Mouse (Mus musculus) naive thymus-derived CD4-positive, alpha-beta T cell, adult 2 months (primary cell): ENCODE measurements around the gene Olfr472.
"Not testable (repeated sequence)": the region's sequence is repeated elsewhere in the genome, so short reads cannot be mapped to it uniquely, and the experiment has no call there.

Experiments
- DNase-seq: peaks from one replicate; pipeline ENCODE4 v3.0.0-alpha.2; 2011; ENCODE audit warnings: low read depth

Gene Olfr472

GRCm38 (mm10) chr7:107897602-107898001 is at the start of gene Olfr472:
Gene Olfr472, plus strand, starts transcription at chr7:107897902.
- DNase-seq: no peak

GRCm38 (mm10) chr7:107930146-107930545 is 32.4 kb downstream of the Olfr472 start, which contains the start of gene Olfr473:
Gene Olfr473, plus strand, starts transcription at chr7:107930446.
- DNase-seq: no peak

DNA sequence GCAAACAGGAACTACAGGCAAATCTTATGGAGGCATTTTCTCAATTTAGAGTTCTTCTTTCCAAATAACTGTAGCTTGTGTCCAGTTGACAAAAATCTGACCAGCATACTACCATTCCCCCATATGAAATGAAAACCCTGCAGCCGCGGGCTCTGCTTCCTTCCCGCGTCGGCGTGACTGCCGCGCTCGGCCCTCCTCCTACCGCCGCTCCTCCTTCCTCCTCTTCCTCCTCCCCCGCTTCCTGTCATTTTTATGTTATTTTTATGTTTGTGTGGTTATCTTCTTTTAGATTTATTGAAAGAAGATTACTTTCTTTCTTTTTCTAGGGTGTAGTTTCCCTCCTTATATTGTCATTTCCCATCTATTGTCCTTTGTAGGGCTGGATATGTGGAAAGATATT is 54.8 kb downstream of the Olfr472 start:
- DNase-seq: not testable (repeated sequence)

GRCm38 (mm10) chr7:107954343-107954742 is 56.6 kb downstream of the Olfr472 start, which contains the start of gene Olfr474:
Gene Olfr474, plus strand, starts transcription at chr7:107954643.
- no peak for DNase-seq
